Mouse (Mus musculus) stomach, postnatal 0 days (tissue): Measurements from ENCODE around the gene Kif2a. TPM values are rescaled to one million over a fixed set of nuclear protein-coding genes. Genes with fewer than 3 reads are reported as not detected.

Experiments used
- ATAC-seq: fragments of 200-750 bp; cut with Nextera tagmentation; 2 replicates; pipeline ENCODE4 v1.8.0; 2017; ENCODE audit not compliant: low FRiP score, low TSS enrichment
- DNase-seq: peaks from one replicate; pipeline ENCODE4 v3.0.0-alpha.2; 2016; ENCODE audit warnings: low spot score
- H3K27ac ChIP-seq: fragments of 300-500 bp; sonication (generic); replicated peaks from 2 replicates; pipeline ENCODE4 v1.5.1; 2014; ENCODE audit warnings: mild to moderate bottlenecking, control low read depth
- H3K27me3 ChIP-seq: fragments of 300-500 bp; sonication (generic); 2 replicates; pipeline ENCODE4 v1.6.1; 2014; ENCODE audit warnings: low read length; ENCODE audit not compliant: control insufficient read depth, insufficient read depth
- H3K36me3 ChIP-seq: fragments of 300-500 bp; sonication (generic); 2 replicates; pipeline ENCODE4 v1.6.1; 2014; ENCODE audit warnings: low read length, mixed read lengths; ENCODE audit not compliant: control insufficient read depth, insufficient read depth
- H3K4me1 ChIP-seq: fragments of 300-500 bp; sonication (generic); replicated peaks from 2 replicates; pipeline ENCODE4 v1.6.1; 2014; ENCODE audit warnings: antibody characterized with exemption; ENCODE audit not compliant: control insufficient read depth, insufficient read depth
- H3K4me2 ChIP-seq: fragments of 300-500 bp; sonication (generic); replicated peaks from 2 replicates; pipeline ENCODE4 v1.6.1; 2014; ENCODE audit warnings: low read depth, mild to moderate bottlenecking, control low read depth, moderate library complexity
- H3K4me3 ChIP-seq: fragments of 300-500 bp; sonication (generic); 2 replicates; pipeline ENCODE4 v1.5.1; 2014; ENCODE audit warnings: low read depth, low read length, control low read depth
- H3K9ac ChIP-seq: fragments of 300-500 bp; sonication (generic); 2 replicates; pipeline ENCODE4 v1.6.1; 2014; ENCODE audit warnings: mild to moderate bottlenecking, low read length, control low read depth, mixed read lengths
- H3K9me3 ChIP-seq: fragments of 300-500 bp; sonication (generic); 2 replicates; pipeline ENCODE4 v1.6.1; 2016; ENCODE audit warnings: low read length; ENCODE audit not compliant: control insufficient read depth
- CTCF ChIP-seq: IDR thresholded peaks from 2 replicates; pipeline ENCODE4 v1.5.1; 2016; ENCODE audit warnings: antibody characterized with exemption, low read depth, mild to moderate bottlenecking, moderate library complexity
- EP300 ChIP-seq: optimal IDR thresholded peaks from 2 replicates; pipeline ENCODE3; 2016; ENCODE audit warnings: antibody characterized with exemption
- WGBS: fragments of 180-500 bp; shearing (Covaris S2); extraction: QIAGEN DNeasy Blood & Tissue Kit; methylation state at CpG from one replicate; pipeline ENCODE4 v1.1.7; 2014; 5-methylcytosine and 5-hydroxymethylcytosine counted together
- polyA plus RNA-seq: library from polyadenylated mRNA; unstranded; fragments of >200 nt; fragmentation: Nextera tagmentation; extraction: Ambion mirVana; gene quantifications from 2 replicates; pipeline ENCODE4 v1.2.1, GENCODE M21; 2015

Kif2a gene
- polyA plus RNA-seq, 1 experiment from 2014 or later = 16.7 TPM

DNA sequence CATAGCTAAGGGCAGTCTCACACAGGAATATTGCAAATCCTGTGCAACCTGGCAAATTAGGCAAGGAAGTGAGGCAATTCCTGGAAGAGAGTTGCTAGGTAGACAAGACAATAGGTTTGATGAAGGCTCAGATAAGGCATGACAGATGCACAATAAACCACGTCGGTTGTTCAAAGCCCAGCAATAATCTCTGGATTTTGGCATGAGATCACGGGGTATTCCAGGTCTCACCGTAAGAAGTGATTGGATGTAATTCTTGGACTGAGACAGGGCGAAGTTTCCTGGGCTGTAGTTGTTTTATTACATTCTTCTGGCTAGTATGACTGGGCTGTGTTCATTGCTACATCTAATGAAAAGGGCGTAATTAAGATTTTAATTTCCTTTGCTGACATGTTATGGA is 20.6 kb upstream of the Kif2a start:
- TF ChIP-seq CTCF (no peak), EP300 (no peak)
- H3K9ac ChIP-seq = no peak overlapping the region
- no peak for ATAC-seq
- no peak overlapping the region for H3K4me3 ChIP-seq
- no peak overlapping the region for H3K27ac ChIP-seq
- no peaks in the 10 kb centered on the region for H3K27me3 ChIP-seq
- 68% methylated on average over 6 of the region's 6 CpGs for WGBS
- DNase-seq = no peak
- H3K9me3 ChIP-seq = no peaks in the 10 kb centered on the region; the same call in 1 of the 2 replicates
- no peaks in the 10 kb centered on the region for H3K36me3 ChIP-seq
- H3K4me1 ChIP-seq = no peaks in the 10 kb centered on the region; the same call in 1 of the 2 replicates
- no peak overlapping the region for H3K4me2 ChIP-seq

DNA sequence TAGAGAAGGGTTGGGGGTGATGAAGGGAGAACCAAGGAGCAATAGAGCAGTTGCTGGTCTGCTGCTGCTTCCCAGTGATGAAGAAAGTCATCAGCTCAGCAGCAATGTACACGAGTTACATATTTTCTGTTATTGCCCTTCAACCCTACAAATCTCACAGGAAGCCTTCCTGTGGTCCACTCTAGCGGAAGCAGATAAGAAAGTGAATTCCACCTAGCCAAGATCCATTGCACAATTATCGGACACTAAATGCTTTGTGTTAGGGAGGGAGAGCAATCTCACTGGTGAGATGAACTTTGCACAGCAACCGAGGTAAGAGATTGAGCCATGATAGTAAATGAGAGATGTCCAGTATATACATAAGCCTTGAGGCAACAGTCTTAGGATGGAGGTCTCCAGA is 17.6 kb upstream of the Kif2a start:
- no peak for DNase-seq
- no peak for ATAC-seq
- Histone ChIP-seq H3K9me3 (no peaks in the 10 kb centered on the region), H3K4me2 (no peak overlapping the region), H3K4me1 (no peaks in the 10 kb centered on the region; the same call in 1 of the 2 replicates), H3K27me3 (no peaks in the 10 kb centered on the region), H3K9ac (no peak overlapping the region), H3K27ac (no peak overlapping the region), H3K36me3 (no peaks in the 10 kb centered on the region), H3K4me3 (no peak overlapping the region)
- TF ChIP-seq CTCF = no peak
- no peak for TF ChIP-seq EP300
- WGBS = 58% methylated on average over 4 of the region's 4 CpGs

DNA sequence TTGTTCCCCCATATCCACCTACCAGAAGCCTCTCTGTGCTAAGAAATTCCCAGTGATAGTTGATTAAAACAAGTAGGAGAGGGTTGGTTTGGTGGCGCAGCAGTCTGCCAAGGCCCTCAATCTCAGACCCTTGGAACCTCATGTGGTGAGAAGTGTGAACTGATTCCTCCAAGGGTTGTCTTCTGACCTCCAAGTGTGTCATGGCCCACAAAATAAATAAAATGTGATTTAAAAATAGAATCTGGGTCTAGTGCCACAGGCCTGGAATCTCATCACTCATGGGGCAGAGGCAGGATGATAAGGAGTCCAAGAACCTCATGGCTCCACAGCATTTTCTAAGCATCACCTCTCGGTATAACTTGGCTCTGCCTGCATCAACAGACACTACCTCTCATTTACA is 16.4 kb upstream of the Kif2a start:
- no peak for ATAC-seq
- TF ChIP-seq EP300 = no peak
- no peak for TF ChIP-seq CTCF
- Histone ChIP-seq H3K27me3 (no peaks in the 10 kb centered on the region), H3K4me2 (no peak overlapping the region), H3K36me3 (no peaks in the 10 kb centered on the region), H3K27ac (no peak overlapping the region), H3K9ac (no peak overlapping the region), H3K4me1 (no peaks in the 10 kb centered on the region), H3K4me3 (no peak overlapping the region), H3K9me3 (no peaks in the 10 kb centered on the region)
- WGBS = 81% methylated on average over 2 of the region's 2 CpGs
- DNase-seq = no peak

DNA sequence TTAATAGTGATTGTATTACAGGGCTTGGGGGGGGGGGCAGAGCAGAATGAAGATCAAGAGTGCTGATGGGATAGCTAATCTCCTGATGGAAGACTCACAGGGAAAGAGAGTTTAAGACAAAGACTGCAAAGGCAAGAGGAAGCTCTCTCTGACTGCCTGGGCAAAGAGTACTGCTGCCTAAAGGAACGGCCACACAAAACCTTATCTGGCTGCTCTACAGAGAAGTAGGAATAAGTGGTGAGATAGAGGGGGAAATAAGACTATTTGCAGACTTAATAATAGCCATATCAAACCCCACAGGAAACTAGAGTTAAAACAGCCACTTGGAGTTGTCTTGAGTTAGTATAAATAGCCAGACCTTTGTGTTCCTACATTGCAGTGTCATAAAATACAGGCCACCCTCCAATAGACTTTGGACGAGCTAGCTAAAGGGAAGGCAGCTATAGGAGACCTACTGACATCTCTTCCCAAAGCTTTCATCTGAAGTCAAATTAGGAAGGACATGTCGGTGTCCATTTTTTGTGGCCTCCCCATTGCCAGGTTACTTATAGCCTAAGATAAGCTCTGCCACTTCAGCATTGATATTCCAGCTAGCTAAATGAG is 13.7 kb upstream of the Kif2a start:
- 85% methylated on average over 3 of the region's 3 CpGs for WGBS
- no peak overlapping the region for H3K4me3 ChIP-seq
- H3K9me3 ChIP-seq = no peaks in the 10 kb centered on the region
- H3K4me2 ChIP-seq = no peak overlapping the region
- TF ChIP-seq CTCF (no peak), EP300 (no peak)
- no peaks in the 10 kb centered on the region for H3K4me1 ChIP-seq
- H3K36me3 ChIP-seq = no peaks in the 10 kb centered on the region
- no peak overlapping the region for H3K9ac ChIP-seq
- no peaks in the 10 kb centered on the region for H3K27me3 ChIP-seq
- no peak for ATAC-seq
- H3K27ac ChIP-seq = no peak overlapping the region
- no peak for DNase-seq

DNA sequence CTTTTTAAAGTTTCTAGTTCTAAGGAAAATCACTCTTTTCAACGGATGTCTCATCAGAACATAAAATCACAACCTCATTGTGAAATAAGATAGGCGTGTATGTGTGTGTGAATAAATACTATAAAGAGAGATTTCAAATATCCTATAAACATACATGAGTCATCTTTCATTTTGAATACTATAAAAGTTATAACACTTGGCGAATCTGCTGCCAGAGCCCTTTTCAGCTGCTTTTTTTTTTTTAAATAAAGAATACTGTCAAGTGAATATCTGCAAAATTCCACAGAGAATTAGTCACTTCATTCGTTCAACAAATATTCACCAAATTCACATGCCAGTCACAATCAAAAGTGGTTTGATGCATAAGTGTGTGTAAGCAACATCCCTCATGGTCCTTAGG is 13.2 kb upstream of the Kif2a start:
- no peaks in the 10 kb centered on the region for H3K36me3 ChIP-seq
- TF ChIP-seq CTCF (no peak), EP300 (no peak)

DNA sequence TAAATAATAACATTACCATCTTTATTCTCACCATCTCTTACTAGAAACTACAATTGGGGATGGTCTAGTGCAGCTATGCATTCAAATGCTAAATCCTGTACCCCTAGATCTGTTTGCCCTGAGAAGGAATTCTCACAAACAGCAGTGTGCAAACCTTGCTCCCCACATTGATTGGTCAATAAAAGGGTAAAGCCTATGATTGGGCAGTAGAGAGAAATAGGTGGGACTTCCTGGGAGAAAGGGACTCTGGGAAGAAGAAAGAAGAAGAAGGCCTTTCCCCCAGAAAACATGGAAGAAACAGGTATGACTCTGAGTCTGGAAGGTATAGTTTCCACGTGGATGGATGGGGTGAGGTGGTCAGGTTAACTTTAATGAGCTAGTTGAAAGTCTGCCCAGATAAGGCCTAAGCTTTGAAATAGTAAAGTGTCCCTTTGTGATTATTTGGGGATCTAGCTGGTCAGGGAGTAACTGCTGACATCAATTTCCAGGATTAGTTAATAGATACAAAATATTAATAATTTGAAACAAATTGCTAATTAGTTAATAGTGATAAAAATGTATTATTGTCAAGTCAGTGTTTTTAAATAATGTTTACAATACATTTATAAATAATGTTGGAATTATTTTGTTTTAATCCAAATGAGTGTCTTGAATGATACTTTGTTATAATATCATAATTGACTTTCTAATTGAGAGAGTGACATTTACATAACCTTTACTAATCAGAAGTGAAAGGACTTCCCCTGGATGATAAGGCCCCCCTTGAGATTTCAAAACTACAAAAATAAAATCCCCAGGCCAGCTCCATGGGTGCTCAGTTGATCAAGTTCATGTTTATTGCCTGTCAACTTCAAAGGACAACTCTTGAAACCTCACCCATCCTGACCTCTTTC is 12.3 kb upstream of the Kif2a start:
- Histone ChIP-seq H3K4me3 (no peak overlapping the region), H3K4me2 (no peak overlapping the region), H3K36me3 (no peaks in the 10 kb centered on the region), H3K9ac (no peak overlapping the region), H3K4me1 (no peaks in the 10 kb centered on the region), H3K27ac (no peak overlapping the region), H3K27me3 (no peaks in the 10 kb centered on the region), H3K9me3 (no peaks in the 10 kb centered on the region)
- no peak for ATAC-seq
- TF ChIP-seq CTCF (no peak), EP300 (no peak)
- WGBS = 47% methylated on average over 1 of the region's 1 CpGs
- no peak for DNase-seq

More for the DNA sequence above, 13.2 kb upstream of the Kif2a start:
- Histone ChIP-seq H3K9ac (no peak overlapping the region), H3K9me3 (no peaks in the 10 kb centered on the region), H3K4me3 (no peak overlapping the region), H3K4me1 (no peaks in the 10 kb centered on the region), H3K27ac (no peak overlapping the region), H3K27me3 (no peaks in the 10 kb centered on the region), H3K4me2 (no peak overlapping the region)
- DNase-seq (no peak), ATAC-seq (no peak)
- WGBS = 61% methylated on average over 4 of the region's 4 CpGs
